Mouse (Mus musculus) heart, postnatal 0 days (tissue): ENCODE results near the gene Sept9. TPM values are rescaled to one million over a fixed set of nuclear protein-coding genes. Genes with fewer than 3 reads are reported as not detected.

Source experiments
- ATAC-seq: fragments of 200-750 bp; cut with Nextera tagmentation; 2 replicates; pipeline ENCODE4 v1.8.0; 2017; ENCODE audit warnings: low read depth, moderate number of reproducible peaks, moderate library complexity; ENCODE audit not compliant: insufficient read depth
- DNase-seq: peaks from one replicate; pipeline ENCODE4 v3.0.0-alpha.2; 2016; ENCODE audit warnings: low spot score
- H3K27ac ChIP-seq: fragments of 300-500 bp; sonication (generic); 2 replicates; pipeline ENCODE4 v1.5.1; 2014; ENCODE audit warnings: low read depth, mild to moderate bottlenecking
- H3K27me3 ChIP-seq: fragments of 300-500 bp; sonication (generic); 2 replicates; pipeline ENCODE4 v1.6.1; 2014; ENCODE audit warnings: low read length, mixed read lengths; ENCODE audit not compliant: control insufficient read depth, insufficient read depth
- H3K36me3 ChIP-seq: fragments of 300-500 bp; sonication (generic); replicated peaks from 2 replicates; pipeline ENCODE4 v1.6.1; 2014; ENCODE audit warnings: low read length, mixed read lengths; ENCODE audit not compliant: control insufficient read depth, insufficient read depth
- H3K4me1 ChIP-seq: fragments of 300-500 bp; sonication (generic); 2 replicates; pipeline ENCODE4 v1.6.1; 2014; ENCODE audit warnings: antibody characterized with exemption; ENCODE audit not compliant: control insufficient read depth, insufficient read depth
- H3K4me2 ChIP-seq: fragments of 300-500 bp; sonication (generic); 2 replicates; pipeline ENCODE4 v1.6.1; 2014; ENCODE audit warnings: low read depth, mild to moderate bottlenecking, low read length, moderate library complexity
- H3K4me3 ChIP-seq: fragments of 300-500 bp; sonication (generic); 2 replicates; pipeline ENCODE4 v1.5.1; 2014; ENCODE audit warnings: low read depth, low read length
- H3K9ac ChIP-seq: fragments of 300-500 bp; sonication (generic); replicated peaks from 2 replicates; pipeline ENCODE4 v1.6.1; 2014; ENCODE audit warnings: low read depth, low read length, mixed read lengths
- H3K9me3 ChIP-seq: fragments of 300-500 bp; sonication (generic); replicated peaks from 2 replicates; pipeline ENCODE4 v1.6.1; 2016; ENCODE audit warnings: low read length; ENCODE audit not compliant: control insufficient read depth
- CTCF ChIP-seq: IDR thresholded peaks from 2 replicates; pipeline ENCODE4 v1.5.1; 2016; ENCODE audit warnings: antibody characterized with exemption, control low read depth, low read depth
- EP300 ChIP-seq: IDR thresholded peaks from 2 replicates; pipeline ENCODE4 v1.6.1; 2016; ENCODE audit warnings: antibody characterized with exemption, low read depth
- WGBS: fragments of 180-500 bp; shearing (Covaris S2); extraction: QIAGEN DNeasy Blood & Tissue Kit; methylation state at CpG from one replicate; pipeline ENCODE4 v1.1.7; 2014; 5-methylcytosine and 5-hydroxymethylcytosine counted together
- polyA plus RNA-seq: library from polyadenylated mRNA; unstranded; fragments of >200 nt; fragmentation: Nextera tagmentation; extraction: Ambion mirVana; gene quantifications from 2 replicates; pipeline ENCODE4 v1.2.1, GENCODE M21; 2015
- total RNA-seq: library from RNA; depleted of rRNA; stranded (reverse); fragments of >200 nt; gene quantifications from 2 replicates; pipeline ENCODE4 v1.2.3, GENCODE M21; 2014; ENCODE audit warnings: low replicate concordance; rRNA removed

The Sept9 gene
- total and polyA plus RNA-seq, 2 experiments from 2014 or later, result 31.6 to 64.2 TPM

- H3K4me1 ChIP-seq, result peaks cover 11% of the 10 kb centered on the region
- H3K9me3 ChIP-seq, result no peaks in the 10 kb centered on the region
- H3K4me3 ChIP-seq, result peak overlapping the region; percentile 36
- H3K36me3 ChIP-seq, result no peaks in the 10 kb centered on the region
- ATAC-seq (peak; percentile 39; the same call in 1 of the 2 replicates), DNase-seq (no peak)
- peak overlapping the region; percentile 66 for H3K4me2 ChIP-seq
- H3K9ac ChIP-seq, result no peak overlapping the region
- peaks cover 28% of the 10 kb centered on the region for H3K27me3 ChIP-seq
- 1% methylated on average over 28 of the region's 28 CpGs for WGBS
- TF ChIP-seq EP300, result no peak
- no peak for TF ChIP-seq CTCF
- H3K27ac ChIP-seq, result no peak overlapping the region
Measured at GRCm38 (mm10) chr11:117407651-117408441, 208.4 kb downstream of the Sept9 start.

- H3K4me1 ChIP-seq, result peaks cover 11% of the 10 kb centered on the region
- TF ChIP-seq EP300 (no peak), CTCF (no peak)
- no peak for ATAC-seq
- no peaks in the 10 kb centered on the region for H3K9me3 ChIP-seq
- peak overlapping the region; percentile 36 for H3K4me3 ChIP-seq
- H3K9ac ChIP-seq, result no peak overlapping the region
- 6% methylated on average over 16 of the region's 16 CpGs for WGBS
- no peak overlapping the region for H3K27ac ChIP-seq
- DNase-seq, result no peak
- H3K36me3 ChIP-seq, result no peaks in the 10 kb centered on the region
- H3K4me2 ChIP-seq, result peak overlapping the region; percentile 66
- peaks cover 35% of the 10 kb centered on the region for H3K27me3 ChIP-seq
Measured at GRCm38 (mm10) chr11:117408442-117409031, 209.1 kb downstream of the Sept9 start.

GRCm38 (mm10) chr11:117409331-117409730, 209.9 kb downstream of the Sept9 start:
- H3K4me3 ChIP-seq, result no peak overlapping the region
- no peak for ATAC-seq
- H3K27me3 ChIP-seq, result peaks cover 43% of the 10 kb centered on the region
- TF ChIP-seq EP300, result no peak
- no peak for TF ChIP-seq CTCF
- H3K4me2 ChIP-seq, result no peak overlapping the region
- H3K9me3 ChIP-seq, result no peaks in the 10 kb centered on the region
- no peak for DNase-seq
- peaks cover 11% of the 10 kb centered on the region for H3K4me1 ChIP-seq
- H3K9ac ChIP-seq, result no peak overlapping the region
- WGBS, result 73% methylated on average over 11 of the region's 11 CpGs
- H3K36me3 ChIP-seq, result no peaks in the 10 kb centered on the region
- no peak overlapping the region for H3K27ac ChIP-seq

- 10% methylated on average over 6 of the region's 6 CpGs for WGBS
- no peaks in the 10 kb centered on the region for H3K36me3 ChIP-seq
- H3K4me1 ChIP-seq, result peaks cover 11% of the 10 kb centered on the region
- peaks cover 50% of the 10 kb centered on the region for H3K27me3 ChIP-seq
- H3K4me3 ChIP-seq, result no peak overlapping the region
- ATAC-seq, result no peak
- H3K27ac ChIP-seq, result no peak overlapping the region
- TF ChIP-seq CTCF (no peak), EP300 (no peak)
- H3K4me2 ChIP-seq, result no peak overlapping the region
- no peak overlapping the region for H3K9ac ChIP-seq
- no peak for DNase-seq
- no peaks in the 10 kb centered on the region for H3K9me3 ChIP-seq
Measured at GRCm38 (mm10) chr11:117410059-117410458, 210.6 kb downstream of the Sept9 start.

GRCm38 (mm10) chr11:117411663-117412062, 212.2 kb downstream of the Sept9 start:
- Histone ChIP-seq H3K27me3 (peaks cover 65% of the 10 kb centered on the region), H3K36me3 (no peaks in the 10 kb centered on the region), H3K4me3 (no peak overlapping the region), H3K9me3 (no peaks in the 10 kb centered on the region), H3K4me2 (no peak overlapping the region), H3K27ac (no peak overlapping the region), H3K4me1 (peaks cover 14% of the 10 kb centered on the region), H3K9ac (no peak overlapping the region)
- TF ChIP-seq EP300 (no peak), CTCF (no peak)
- no peak for ATAC-seq
- DNase-seq, result no peak
- 52% methylated on average over 4 of the region's 4 CpGs for WGBS

Other genes starting within 250 kb of the Sept9 start
- 62.1 and 71.6 TPM in 2 replicates for gene Sec14l1, start 84.5 kb upstream of the Sept9 start, total RNA-seq
- 36.4 and 38.0 TPM in 2 replicates for gene Sec14l1, start 84.5 kb upstream of the Sept9 start, polyA plus RNA-seq